Mouse (Mus musculus) urinary bladder, adult 2 months (tissue): ENCODE results near the gene Ank2. TPM values are rescaled to one million over a fixed set of nuclear protein-coding genes. Genes with fewer than 3 reads are reported as not detected.
"Not testable (repeated sequence)": the region's sequence is repeated elsewhere in the genome, so short reads cannot be mapped to it uniquely, and the experiment has no call there.

ENCODE experiments used
- DNase-seq: peaks from one replicate; pipeline ENCODE4 v3.0.0; 2022; ENCODE audit warnings: low spot score
- polyA plus RNA-seq: library from polyadenylated mRNA; depleted of rRNA; stranded (reverse); fragments of >200 nt; gene quantifications from 2 replicates; pipeline ENCODE4 v1.2.3, GENCODE M21; 2012

Gene Ank2
- polyA plus RNA-seq, 1 experiment = 7.9 TPM

- no peak for DNase-seq
These were observed 143.9 kb downstream of the Ank2 start for GRCm38 (mm10) chr3:127355252-127355651.

DNA sequence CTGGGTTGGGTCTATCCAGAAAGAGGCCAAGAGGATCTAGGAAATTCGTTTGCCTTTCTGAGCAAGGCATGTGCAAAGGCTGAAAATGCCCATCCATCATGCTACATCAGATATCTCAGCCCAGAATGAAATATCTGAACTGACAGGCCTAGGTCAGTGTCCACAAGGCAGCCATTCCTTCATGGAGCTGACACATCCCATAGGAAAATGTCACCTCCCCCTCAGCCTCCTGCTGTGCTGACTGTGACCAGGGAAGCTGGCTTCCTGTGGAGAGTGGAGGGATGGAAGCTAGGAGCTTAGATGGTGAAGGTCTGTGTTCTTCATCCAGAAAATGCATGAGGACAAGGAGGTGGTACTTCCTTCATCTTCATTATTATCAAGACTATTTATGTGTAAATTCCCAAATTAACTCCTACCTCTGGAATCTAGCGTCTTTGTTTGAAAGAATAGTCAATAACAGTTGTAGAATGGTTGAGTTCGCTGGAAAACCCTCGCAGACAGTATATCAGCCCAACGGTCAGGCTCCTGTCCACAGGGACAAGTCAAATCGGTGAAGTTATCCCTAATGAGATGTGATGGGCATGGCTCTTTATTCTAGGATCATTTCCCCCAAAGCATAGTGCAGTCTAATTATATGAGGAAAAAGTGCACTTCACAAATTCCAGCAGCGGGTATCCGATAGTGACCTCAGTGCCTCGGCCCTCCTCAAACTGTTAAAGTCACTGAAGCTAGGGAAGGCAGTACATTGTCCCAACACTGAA is 148.4 kb downstream of the Ank2 start:
- no peak for DNase-seq

DNA sequence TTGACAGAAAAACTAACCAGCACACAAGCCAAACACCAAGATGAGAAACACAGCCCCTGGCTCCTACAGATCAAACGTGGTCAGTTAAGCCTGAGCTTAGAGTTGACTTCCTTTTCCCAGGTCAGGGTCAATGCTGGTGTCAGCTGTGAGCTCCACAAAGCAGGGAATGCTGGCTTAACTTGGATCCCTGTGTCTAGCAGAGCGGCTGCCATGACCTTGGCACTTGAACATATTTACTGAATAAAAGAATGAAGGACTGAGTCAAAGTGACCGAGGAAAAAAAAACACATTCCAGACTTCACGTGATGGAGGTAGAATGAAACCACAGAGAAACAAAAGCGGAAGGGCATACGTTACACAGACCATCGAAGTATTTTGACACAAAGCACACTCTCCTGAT is 150.2 kb downstream of the Ank2 start:
- no peak for DNase-seq

DNA sequence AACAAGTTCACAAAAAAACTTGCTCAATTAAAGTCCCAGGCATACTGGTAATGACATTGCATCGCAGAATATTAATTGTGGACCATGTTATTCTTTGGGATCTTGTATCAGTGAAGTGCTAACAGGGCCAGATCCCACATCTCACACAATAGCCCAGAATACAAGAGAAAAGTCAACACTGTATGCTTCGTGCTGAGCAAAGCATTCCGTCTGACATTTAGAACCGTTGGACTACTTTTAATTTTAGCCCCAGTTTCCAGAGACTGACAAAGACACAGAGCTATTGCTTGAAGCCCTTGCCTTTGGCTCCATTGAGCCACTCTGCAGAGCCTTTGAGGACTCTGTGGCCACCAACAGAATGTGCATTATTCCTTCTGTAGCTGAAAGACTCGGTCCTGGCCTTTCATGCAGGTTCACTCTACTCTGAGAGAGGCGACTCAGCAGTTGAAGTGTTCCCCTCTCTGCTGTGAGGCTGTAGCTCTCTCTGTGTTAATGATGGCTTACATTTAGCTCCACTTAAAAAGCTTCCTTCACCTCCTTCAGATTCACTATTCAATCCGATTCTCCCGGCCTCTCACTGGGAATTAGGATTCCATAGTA is 153.2 kb downstream of the Ank2 start:
- no peak for DNase-seq

DNA sequence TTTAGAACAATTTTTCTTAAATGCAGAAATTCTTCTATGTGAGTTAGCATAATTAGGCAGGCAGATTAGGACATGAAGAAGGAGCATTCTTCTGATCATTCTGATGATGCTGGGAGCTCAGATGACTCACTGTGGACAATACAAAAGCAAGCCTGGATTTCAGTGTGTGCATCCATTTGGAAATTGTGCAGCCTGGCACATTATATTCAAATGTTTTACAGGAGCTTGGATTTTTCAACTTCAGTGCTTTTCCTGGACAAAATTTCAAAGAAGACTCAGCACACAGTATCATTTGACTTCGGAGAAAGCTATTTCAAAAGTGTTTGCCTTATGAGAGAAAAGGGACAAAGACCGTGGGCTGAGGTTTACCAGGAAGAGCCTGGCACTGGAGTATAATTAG is 157.8 kb downstream of the Ank2 start:
- no peak for DNase-seq

DNA sequence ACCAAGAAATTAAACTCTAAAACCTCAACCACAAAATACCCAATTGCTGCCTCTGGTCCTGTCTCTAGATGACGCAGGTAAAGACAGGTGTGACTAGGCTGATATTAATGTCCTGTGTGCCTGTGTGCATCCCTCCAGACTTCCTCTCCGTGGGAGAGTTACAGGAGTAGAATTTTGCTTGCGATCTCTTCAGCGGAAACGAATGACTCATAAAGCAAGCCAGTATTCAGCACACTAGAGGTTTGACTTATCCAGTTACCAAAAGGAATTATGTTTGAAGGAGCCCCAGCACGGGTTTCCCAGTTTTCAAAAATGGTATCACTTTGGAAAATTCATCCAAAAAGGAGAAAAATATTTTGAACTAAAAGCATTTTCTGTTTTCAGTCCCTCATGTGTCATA is 164.3 kb downstream of the Ank2 start:
- DNase-seq = no peak

GRCm38 (mm10) chr3:127331562-127331961 is 167.6 kb downstream of the Ank2 start:
- no peak for DNase-seq

GRCm38 (mm10) chr3:127326355-127326754 is 172.8 kb downstream of the Ank2 start:
- DNase-seq = no peak

DNA sequence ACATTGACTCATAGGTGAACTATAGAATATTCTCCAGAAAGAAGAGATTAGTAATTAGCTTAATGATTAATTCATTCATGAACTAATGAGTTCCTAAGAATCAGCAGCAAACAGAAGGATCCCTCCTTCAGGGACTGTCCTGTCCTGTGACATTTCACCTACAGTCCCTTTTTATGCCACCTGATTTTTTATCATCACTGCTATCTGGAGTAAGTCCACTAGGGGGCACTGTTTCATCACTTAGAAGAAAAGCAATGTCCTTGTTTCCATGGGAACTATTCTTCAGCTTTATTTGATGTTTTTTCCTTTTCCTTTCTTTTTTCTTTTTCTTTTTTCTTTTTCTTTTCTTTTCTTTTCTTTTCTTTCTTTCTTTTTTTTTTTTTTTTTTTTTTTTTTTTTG is 176.3 kb downstream of the Ank2 start:
- no peak for DNase-seq

- no peak for DNase-seq
These were observed 177.5 kb downstream of the Ank2 start for GRCm38 (mm10) chr3:127321645-127322044.

DNA sequence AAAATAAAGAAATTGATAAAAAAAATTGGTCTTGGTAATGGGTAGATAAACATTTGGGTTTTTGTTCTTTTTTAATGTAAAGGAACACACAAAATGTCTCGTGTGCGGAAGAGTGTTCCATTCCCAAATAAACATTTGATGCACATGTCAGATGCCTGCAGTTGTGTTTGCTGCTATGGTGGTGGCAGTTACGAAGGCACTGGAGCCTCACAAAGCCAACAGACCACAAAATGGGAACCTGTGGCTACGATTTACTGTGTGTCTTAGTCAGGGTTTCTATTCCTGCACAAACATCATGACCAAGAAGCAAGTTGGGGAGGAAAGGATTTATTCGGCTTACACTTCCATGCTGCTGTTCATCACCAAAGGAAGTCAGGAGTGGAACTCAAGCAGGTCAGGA is 178.1 kb downstream of the Ank2 start:
- not testable (repeated sequence) for DNase-seq

GRCm38 (mm10) chr3:127320311-127320710 is 178.8 kb downstream of the Ank2 start:
- no peak for DNase-seq

DNA sequence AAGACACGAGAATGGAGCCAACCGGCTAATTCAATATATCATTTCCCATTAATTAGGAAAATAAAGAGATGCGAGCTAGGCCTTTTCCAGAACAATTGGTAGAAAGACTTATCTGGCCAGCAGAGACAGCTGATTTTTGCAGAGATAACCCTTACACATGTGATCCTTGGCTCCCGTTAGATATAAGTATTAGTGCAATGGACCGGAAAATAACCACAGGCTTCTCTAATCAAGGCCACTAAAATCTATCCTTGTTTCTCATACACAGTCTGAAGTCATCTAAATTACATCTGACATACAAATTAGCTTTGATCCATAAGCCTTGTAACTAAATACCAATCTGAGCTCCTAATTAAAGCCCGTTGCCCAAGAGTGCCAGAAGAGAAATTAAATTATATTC is 181.5 kb downstream of the Ank2 start:
- no peak for DNase-seq

GRCm38 (mm10) chr3:127316717-127317116 is 182.4 kb downstream of the Ank2 start:
- DNase-seq = no peak

DNA sequence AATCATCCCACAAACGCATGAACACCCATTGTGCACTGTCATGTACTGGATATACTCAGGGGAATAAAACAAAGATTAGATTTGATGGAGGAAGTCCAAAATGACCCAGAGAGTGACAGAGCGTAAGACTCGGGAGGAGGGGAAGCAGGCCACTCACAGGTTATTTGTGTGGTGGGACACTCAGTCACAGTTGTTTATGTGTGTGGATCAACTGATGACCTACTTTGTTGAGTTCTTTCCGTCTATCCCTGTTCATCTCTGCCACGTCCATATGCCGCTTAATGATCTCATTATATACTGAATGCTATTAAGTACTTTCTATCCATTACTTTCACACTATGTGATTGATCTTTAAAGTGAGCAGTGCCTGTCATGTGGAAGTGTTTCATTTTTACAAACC is 187.6 kb downstream of the Ank2 start:
- no peak for DNase-seq

GRCm38 (mm10) chr3:127310079-127310478 is 189.1 kb downstream of the Ank2 start:
- DNase-seq = no peak

- no peak for DNase-seq
These were observed 195.1 kb downstream of the Ank2 start for GRCm38 (mm10) chr3:127303957-127304553.

GRCm38 (mm10) chr3:127303041-127303440 is 196.1 kb downstream of the Ank2 start:
- no peak for DNase-seq

GRCm38 (mm10) chr3:127300790-127301189 is 198.4 kb downstream of the Ank2 start:
- DNase-seq = no peak

DNA sequence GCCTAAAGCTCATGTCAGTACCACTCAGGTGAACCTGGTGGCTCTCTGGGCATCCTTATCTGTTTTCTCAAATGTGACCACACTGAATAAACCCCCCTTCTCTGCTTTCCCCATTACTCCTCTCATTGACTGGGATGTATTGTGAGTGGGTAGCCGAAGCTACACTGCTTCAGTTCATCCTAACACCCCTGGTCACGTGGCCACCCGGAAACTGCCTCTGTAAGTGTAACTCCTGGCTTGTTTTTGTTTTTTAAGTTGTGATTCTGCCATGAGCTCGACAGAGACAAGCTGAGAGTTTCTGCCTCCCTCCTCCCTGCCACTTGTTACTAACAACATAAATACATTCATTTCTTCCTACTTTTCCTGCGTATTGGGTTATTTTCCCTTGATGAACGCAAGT is 203.2 kb downstream of the Ank2 start:
- DNase-seq = no peak

GRCm38 (mm10) chr3:127294610-127295349 is 204.4 kb downstream of the Ank2 start:
- no peak for DNase-seq

- DNase-seq = no peak
These were observed 205.1 kb downstream of the Ank2 start for GRCm38 (mm10) chr3:127294079-127294478.

GRCm38 (mm10) chr3:127293479-127293874 is 205.7 kb downstream of the Ank2 start:
- DNase-seq = no peak
